ENCODE assay signal across 8 mouse cellular contexts in the genomic region with DNA sequence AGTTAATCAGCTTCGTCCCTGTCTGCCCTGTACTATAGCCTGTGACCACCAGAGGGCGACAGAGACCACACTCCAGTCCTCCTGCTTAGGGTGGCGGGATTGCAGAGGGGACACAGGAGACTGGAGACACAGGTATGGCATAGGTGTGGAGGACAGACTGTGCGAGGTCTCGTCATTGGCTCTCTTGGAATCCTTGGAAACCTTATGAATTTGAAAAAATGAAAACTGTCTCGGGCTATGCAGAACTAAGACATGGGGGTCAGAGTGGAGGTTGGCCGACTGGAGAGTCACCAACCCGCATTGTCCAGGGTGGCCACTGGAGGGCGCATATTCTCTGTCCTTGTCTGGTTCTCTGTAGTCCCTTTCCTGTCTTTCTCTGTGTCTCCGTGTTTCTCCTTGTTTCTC. TPM values are rescaled to one million over a fixed set of nuclear protein-coding genes. Genes with fewer than 3 reads are reported as not detected.
DNase-seq lines count a peak whose midpoint lies in the region; ATAC-seq lines count a peak whose summit lies in the region.

No protein-coding gene starts in this region.

- H3K9me3 ChIP-seq in forebrain, embryonic 10.5 days: no peaks in the 10 kb centered on the region
- no peaks in the 10 kb centered on the region for H3K9me3 ChIP-seq in heart, embryonic 15.5 days (replicated peaks)
- H3K9me3 ChIP-seq in liver, embryonic 13.5 days (replicated peaks): no peaks in the 10 kb centered on the region
- H3K9me3 ChIP-seq in stomach, embryonic 15.5 days: no peaks in the 10 kb centered on the region

- peak; percentile 44 for ATAC-seq in heart, embryonic 15.5 days (replicated peaks; ENCODE audit: insufficient number of reproducible peaks, insufficient read depth, low FRiP score, low read depth)
- ATAC-seq in liver, embryonic 13.5 days (ENCODE audit: low read depth): peak; percentile 61
- peak; percentile 61 for ATAC-seq in stomach, embryonic 15.5 days (ENCODE audit: insufficient read depth, low FRiP score, low read depth)

- peak; percentile 73 to 82 for DNase-seq in CD8-positive naive resting alpha-beta T cell, adult 2 months (ENCODE audit: low read depth in 2 of 2, low spot score in 2 of 2)
- DNase-seq in c-Kit-negative CD71-positive TER-119-positive erythroid progenitor cells, embryonic 14.5 days (ENCODE audit: low read depth, low spot score): peak; percentile 51
- peak; percentile 95 for DNase-seq in forebrain, embryonic 10.5 days (ENCODE audit: extremely low spot score, low spot score)
- DNase-seq in kidney, postnatal 14 days: peak; percentile 92
- DNase-seq in liver, embryonic 13.5 days: peak; percentile 71
- DNase-seq in neural tube, embryonic 10.5 days (ENCODE audit: extremely low spot score, low spot score): peak; percentile 99

- WGBS in forebrain, embryonic 10.5 days: under 1% methylated on average over 10 of the region's 10 CpGs
- under 1% methylated on average over 10 of the region's 10 CpGs for WGBS in heart, embryonic 15.5 days
- 0% methylated on average over 10 of the region's 10 CpGs for WGBS in liver, embryonic 13.5 days (ENCODE audit: insufficient replicate concordance)
- WGBS in stomach, embryonic 15.5 days: 0% methylated on average over 10 of the region's 10 CpGs

- peaks cover 67% of the 10 kb centered on the region for H3K4me1 ChIP-seq in forebrain, embryonic 10.5 days
- H3K4me1 ChIP-seq in heart, embryonic 15.5 days (replicated peaks): peaks cover 25% of the 10 kb centered on the region
- no peaks in the 10 kb centered on the region for H3K4me1 ChIP-seq in liver, embryonic 13.5 days (replicated peaks)
- peaks cover 19% of the 10 kb centered on the region for H3K4me1 ChIP-seq in stomach, embryonic 15.5 days

- peaks cover 63% of the 10 kb centered on the region for H3K27me3 ChIP-seq in forebrain, embryonic 10.5 days (ENCODE audit: poor library complexity, severe bottlenecking)
- H3K27me3 ChIP-seq in heart, embryonic 15.5 days: peaks cover 40% of the 10 kb centered on the region
- peaks cover 47% of the 10 kb centered on the region for H3K27me3 ChIP-seq in liver, embryonic 13.5 days
- H3K27me3 ChIP-seq in stomach, embryonic 15.5 days (replicated peaks): no peaks in the 10 kb centered on the region

- no peaks in the 10 kb centered on the region for H3K36me3 ChIP-seq in forebrain, embryonic 10.5 days (replicated peaks)
- H3K36me3 ChIP-seq in heart, embryonic 15.5 days: no peaks in the 10 kb centered on the region
- no peaks in the 10 kb centered on the region for H3K36me3 ChIP-seq in liver, embryonic 13.5 days
- H3K36me3 ChIP-seq in stomach, embryonic 15.5 days: no peaks in the 10 kb centered on the region

- peak overlapping the region; percentile 64 for H3K4me2 ChIP-seq in heart, embryonic 15.5 days
- H3K4me2 ChIP-seq in liver, embryonic 13.5 days: peak overlapping the region; percentile 45
- H3K4me2 ChIP-seq in stomach, embryonic 15.5 days: peak overlapping the region; percentile 52

- H3K9ac ChIP-seq in heart, embryonic 15.5 days: no peak overlapping the region
- no peak overlapping the region for H3K9ac ChIP-seq in liver, embryonic 13.5 days
- no peak overlapping the region for H3K9ac ChIP-seq in stomach, embryonic 15.5 days

- peak overlapping the region; percentile 31 for H3K4me3 ChIP-seq in forebrain, embryonic 10.5 days
- H3K4me3 ChIP-seq in heart, embryonic 15.5 days: peak overlapping the region; percentile 35
- 0 out of 2 replicates have a peak overlapping the region, but pooled peaks have one; percentile 19 for H3K4me3 ChIP-seq in liver, embryonic 13.5 days (replicated peaks)
- H3K4me3 ChIP-seq in stomach, embryonic 15.5 days (replicated peaks): peak overlapping the region; percentile 14; the same call in 1 of the 2 replicates

- peak overlapping the region; percentile 90 for H3K27ac ChIP-seq in forebrain, embryonic 10.5 days
- H3K27ac ChIP-seq in heart, embryonic 15.5 days: no peak overlapping the region
- no peak overlapping the region for H3K27ac ChIP-seq in liver, embryonic 13.5 days
- H3K27ac ChIP-seq in stomach, embryonic 15.5 days: no peak overlapping the region

RNA-seq across cellular contexts. Expression of a gene that starts 1.8 kb away (rescaled TPM):
- polyA plus RNA-seq in forebrain, embryonic 10.5 days (2016; fragmentation: Nextera tagmentation; extraction: Ambion mirVana): 2.0 TPM in 2 replicates
- polyA plus RNA-seq in heart, embryonic 15.5 days (2015; fragmentation: Nextera tagmentation; extraction: Ambion mirVana): 0.36 and 0.38 TPM in 2 replicates
- not detected in 2 replicates for polyA plus RNA-seq in liver, embryonic 13.5 days (2015; fragmentation: Nextera tagmentation; extraction: Ambion mirVana)
- 0.80 and 0.94 TPM in 2 replicates for polyA plus RNA-seq in stomach, embryonic 15.5 days (2015; fragmentation: Nextera tagmentation; extraction: Ambion mirVana)

RNA-seq across cellular contexts. Expression of a gene that starts 49.2 kb away (rescaled TPM):
- polyA plus RNA-seq in forebrain, embryonic 10.5 days (2016; fragmentation: Nextera tagmentation; extraction: Ambion mirVana): 11.1 and 12.0 TPM in 2 replicates
- 8.9 and 10.8 TPM in 2 replicates for polyA plus RNA-seq in heart, embryonic 15.5 days (2015; fragmentation: Nextera tagmentation; extraction: Ambion mirVana)
- 8.3 and 9.6 TPM in 2 replicates for polyA plus RNA-seq in liver, embryonic 13.5 days (2015; fragmentation: Nextera tagmentation; extraction: Ambion mirVana)
- polyA plus RNA-seq in stomach, embryonic 15.5 days (2015; fragmentation: Nextera tagmentation; extraction: Ambion mirVana): 9.6 and 10.8 TPM in 2 replicates
